Mouse (Mus musculus): Measurements from ENCODE around the gene Mypn.

DNA sequence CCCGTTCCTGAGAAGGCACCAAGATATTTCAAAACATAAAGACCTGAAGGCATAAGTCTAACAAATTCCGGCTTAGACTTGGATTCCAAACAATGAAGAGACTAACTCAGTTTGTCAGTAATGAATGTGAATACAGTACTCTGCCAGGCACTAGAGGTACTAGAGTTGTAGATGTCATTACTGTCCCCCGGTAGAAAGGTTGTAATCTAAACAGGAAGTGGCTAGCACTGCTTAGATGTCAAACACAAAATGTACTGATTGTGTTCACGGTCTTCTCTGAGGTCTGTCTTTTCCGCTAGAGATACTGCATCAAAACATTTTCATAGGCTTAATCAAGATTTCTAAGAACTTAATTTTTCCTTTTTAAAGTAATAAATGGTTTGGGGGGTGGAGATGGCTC, 27.9 kb upstream of the Mypn start:
- no peak for TF ChIP-seq POLR2A (IDR thresholded peaks at IDR 0.05; ENCODE audit: insufficient read length, low read depth)
- no peak for TF ChIP-seq USF1 (IDR thresholded peaks at IDR 0.05; ENCODE audit: low read depth)
- TF ChIP-seq POLR2AphosphoS2 (IDR thresholded peaks at IDR 0.05; ENCODE audit: insufficient read length, low read depth), result no peak
- no peak for TF ChIP-seq TCF12 (IDR thresholded peaks at IDR 0.05; ENCODE audit: insufficient read depth, poor library complexity, severe bottlenecking)
- no peak for TF ChIP-seq MYOD1 (IDR thresholded peaks at IDR 0.05; ENCODE audit: control insufficient read depth in 1 of 3, insufficient read length in 2 of 3, low read depth in 2 of 3)

Measured in myocyte (in vitro differentiated cells).